Mouse (Mus musculus): Measurements from ENCODE around the gene Scarb2. TPM values are rescaled to one million over a fixed set of nuclear protein-coding genes. Genes with fewer than 3 reads are reported as not detected.

Scarb2 gene
- polyA plus RNA-seq, 1 experiment from 2014 or later: 21.0 TPM

- no peak for DNase-seq
- Histone ChIP-seq H3K4me2 (ENCODE audit: low read length) (no peak overlapping the region), H3K9me3 (ENCODE audit: control insufficient read depth, low read length) (no peaks in the 10 kb centered on the region), H3K27ac (replicated peaks; ENCODE audit: low read depth, low read length) (no peak overlapping the region), H3K36me3 (ENCODE audit: control insufficient read depth, insufficient read depth, low read length) (peaks cover 41% of the 10 kb centered on the region), H3K4me1 (ENCODE audit: control insufficient read depth, insufficient read depth, low read length) (no peaks in the 10 kb centered on the region), H3K4me3 (replicated peaks; ENCODE audit: low read depth, low read length) (no peak overlapping the region), H3K9ac (replicated peaks; ENCODE audit: low read length) (no peak overlapping the region), H3K27me3 (ENCODE audit: control insufficient read depth, insufficient read depth, low read length) (no peaks in the 10 kb centered on the region)
- WGBS: 87% methylated on average over 11 of the region's 11 CpGs
- no peak for ATAC-seq (ENCODE audit: low FRiP score, low TSS enrichment)
These were observed 93.2 kb downstream of the Scarb2 start for GRCm38 (mm10) chr5:92413271-92413981.

- H3K4me2 ChIP-seq (ENCODE audit: low read length): no peak overlapping the region
- H3K4me1 ChIP-seq (ENCODE audit: control insufficient read depth, insufficient read depth, low read length): no peaks in the 10 kb centered on the region
- 75% methylated on average over 7 of the region's 7 CpGs for WGBS
- DNase-seq (no peak), ATAC-seq (ENCODE audit: low FRiP score, low TSS enrichment) (no peak)
- no peak overlapping the region for H3K27ac ChIP-seq (replicated peaks; ENCODE audit: low read depth, low read length)
- H3K36me3 ChIP-seq (ENCODE audit: control insufficient read depth, insufficient read depth, low read length): peaks cover 24% of the 10 kb centered on the region
- no peaks in the 10 kb centered on the region for H3K27me3 ChIP-seq (ENCODE audit: control insufficient read depth, insufficient read depth, low read length)
- no peak overlapping the region for H3K4me3 ChIP-seq (replicated peaks; ENCODE audit: low read depth, low read length)
- no peak overlapping the region for H3K9ac ChIP-seq (replicated peaks; ENCODE audit: low read length)
- H3K9me3 ChIP-seq (ENCODE audit: control insufficient read depth, low read length): no peaks in the 10 kb centered on the region
These were observed 95.0 kb downstream of the Scarb2 start for GRCm38 (mm10) chr5:92411461-92412140.

- H3K36me3 ChIP-seq (ENCODE audit: control insufficient read depth, insufficient read depth, low read length): peaks cover 18% of the 10 kb centered on the region
- no peaks in the 10 kb centered on the region for H3K4me1 ChIP-seq (ENCODE audit: control insufficient read depth, insufficient read depth, low read length)
- no peak overlapping the region for H3K4me2 ChIP-seq (ENCODE audit: low read length)
- no peak overlapping the region for H3K9ac ChIP-seq (replicated peaks; ENCODE audit: low read length)
- no peak for DNase-seq
- H3K4me3 ChIP-seq (replicated peaks; ENCODE audit: low read depth, low read length): no peak overlapping the region
- no peaks in the 10 kb centered on the region for H3K9me3 ChIP-seq (ENCODE audit: control insufficient read depth, low read length)
- ATAC-seq (ENCODE audit: low FRiP score, low TSS enrichment): no peak
- 85% methylated on average over 5 of the region's 5 CpGs for WGBS
- no peak overlapping the region for H3K27ac ChIP-seq (replicated peaks; ENCODE audit: low read depth, low read length)
- no peaks in the 10 kb centered on the region for H3K27me3 ChIP-seq (ENCODE audit: control insufficient read depth, insufficient read depth, low read length)
These were observed 96.1 kb downstream of the Scarb2 start for GRCm38 (mm10) chr5:92410486-92410885.

- Histone ChIP-seq H3K9ac (replicated peaks; ENCODE audit: low read length) (no peak overlapping the region), H3K36me3 (ENCODE audit: control insufficient read depth, insufficient read depth, low read length) (peaks cover 10% of the 10 kb centered on the region), H3K27ac (replicated peaks; ENCODE audit: low read depth, low read length) (no peak overlapping the region), H3K4me2 (ENCODE audit: low read length) (no peak overlapping the region), H3K27me3 (ENCODE audit: control insufficient read depth, insufficient read depth, low read length) (no peaks in the 10 kb centered on the region), H3K4me3 (replicated peaks; ENCODE audit: low read depth, low read length) (no peak overlapping the region), H3K9me3 (ENCODE audit: control insufficient read depth, low read length) (no peaks in the 10 kb centered on the region), H3K4me1 (ENCODE audit: control insufficient read depth, insufficient read depth, low read length) (no peaks in the 10 kb centered on the region)
- ATAC-seq (ENCODE audit: low FRiP score, low TSS enrichment): no peak
- 88% methylated on average over 9 of the region's 9 CpGs for WGBS
- DNase-seq: no peak
These were observed 97.1 kb downstream of the Scarb2 start for GRCm38 (mm10) chr5:92409361-92410155.

- no peak overlapping the region for H3K9ac ChIP-seq (replicated peaks; ENCODE audit: low read length)
- ATAC-seq (ENCODE audit: low FRiP score, low TSS enrichment) (no peak), DNase-seq (no peak)
- H3K4me1 ChIP-seq (ENCODE audit: control insufficient read depth, insufficient read depth, low read length): no peaks in the 10 kb centered on the region
- no peaks in the 10 kb centered on the region for H3K36me3 ChIP-seq (ENCODE audit: control insufficient read depth, insufficient read depth, low read length)
- no peaks in the 10 kb centered on the region for H3K9me3 ChIP-seq (ENCODE audit: control insufficient read depth, low read length)
- 38% methylated on average over 2 of the region's 2 CpGs for WGBS
- H3K4me3 ChIP-seq (replicated peaks; ENCODE audit: low read depth, low read length): no peak overlapping the region
- H3K27me3 ChIP-seq (ENCODE audit: control insufficient read depth, insufficient read depth, low read length): no peaks in the 10 kb centered on the region
- H3K27ac ChIP-seq (replicated peaks; ENCODE audit: low read depth, low read length): no peak overlapping the region
- no peak overlapping the region for H3K4me2 ChIP-seq (ENCODE audit: low read length)
These were observed 102.3 kb downstream of the Scarb2 start for GRCm38 (mm10) chr5:92404400-92404678.

GRCm38 (mm10) chr5:92403562-92404399 is 102.9 kb downstream of the Scarb2 start:
- no peaks in the 10 kb centered on the region for H3K27me3 ChIP-seq (ENCODE audit: control insufficient read depth, insufficient read depth, low read length)
- H3K36me3 ChIP-seq (ENCODE audit: control insufficient read depth, insufficient read depth, low read length): no peaks in the 10 kb centered on the region
- DNase-seq: no peak
- ATAC-seq (ENCODE audit: low FRiP score, low TSS enrichment): no peak; the same call in 1 of the 2 replicates
- H3K4me2 ChIP-seq (ENCODE audit: low read length): no peak overlapping the region
- no peaks in the 10 kb centered on the region for H3K4me1 ChIP-seq (ENCODE audit: control insufficient read depth, insufficient read depth, low read length)
- no peak overlapping the region for H3K27ac ChIP-seq (replicated peaks; ENCODE audit: low read depth, low read length)
- H3K4me3 ChIP-seq (replicated peaks; ENCODE audit: low read depth, low read length): no peak overlapping the region
- H3K9me3 ChIP-seq (ENCODE audit: control insufficient read depth, low read length): no peaks in the 10 kb centered on the region
- H3K9ac ChIP-seq (replicated peaks; ENCODE audit: low read length): no peak overlapping the region
- WGBS: 55% methylated on average over 10 of the region's 10 CpGs

GRCm38 (mm10) chr5:92402816-92403215 is 103.8 kb downstream of the Scarb2 start:
- H3K9ac ChIP-seq (replicated peaks; ENCODE audit: low read length): no peak overlapping the region
- H3K27ac ChIP-seq (replicated peaks; ENCODE audit: low read depth, low read length): no peak overlapping the region
- 65% methylated on average over 9 of the region's 9 CpGs for WGBS
- no peaks in the 10 kb centered on the region for H3K36me3 ChIP-seq (ENCODE audit: control insufficient read depth, insufficient read depth, low read length)
- no peaks in the 10 kb centered on the region for H3K27me3 ChIP-seq (ENCODE audit: control insufficient read depth, insufficient read depth, low read length)
- DNase-seq: no peak
- ATAC-seq (ENCODE audit: low FRiP score, low TSS enrichment): no peak
- no peak overlapping the region for H3K4me3 ChIP-seq (replicated peaks; ENCODE audit: low read depth, low read length)
- no peak overlapping the region for H3K4me2 ChIP-seq (ENCODE audit: low read length)
- H3K4me1 ChIP-seq (ENCODE audit: control insufficient read depth, insufficient read depth, low read length): no peaks in the 10 kb centered on the region
- no peaks in the 10 kb centered on the region for H3K9me3 ChIP-seq (ENCODE audit: control insufficient read depth, low read length)

GRCm38 (mm10) chr5:92398153-92398552 is 108.5 kb downstream of the Scarb2 start:
- WGBS: 25% methylated on average over 5 of the region's 5 CpGs
- Histone ChIP-seq H3K9ac (replicated peaks; ENCODE audit: low read length) (no peak overlapping the region), H3K9me3 (ENCODE audit: control insufficient read depth, low read length) (no peaks in the 10 kb centered on the region), H3K27ac (replicated peaks; ENCODE audit: low read depth, low read length) (no peak overlapping the region), H3K27me3 (ENCODE audit: control insufficient read depth, insufficient read depth, low read length) (no peaks in the 10 kb centered on the region), H3K4me1 (ENCODE audit: control insufficient read depth, insufficient read depth, low read length) (no peaks in the 10 kb centered on the region), H3K36me3 (ENCODE audit: control insufficient read depth, insufficient read depth, low read length) (no peaks in the 10 kb centered on the region), H3K4me3 (replicated peaks; ENCODE audit: low read depth, low read length) (no peak overlapping the region), H3K4me2 (ENCODE audit: low read length) (no peak overlapping the region)
- ATAC-seq (ENCODE audit: low FRiP score, low TSS enrichment) (peak; percentile 76), DNase-seq (peak; percentile 87)

All from midbrain, embryonic 14.5 days (tissue).